Mouse (Mus musculus) liver, postnatal 0 days (tissue): ENCODE results near the gene Ndufs4.

Experiments
- CTCF ChIP-seq: sonication (generic); IDR thresholded peaks from 2 replicates; pipeline ENCODE4 v1.5.1; 2016; ENCODE audit warnings: antibody characterized with exemption, low read depth
- EP300 ChIP-seq: IDR thresholded peaks from 2 replicates; pipeline ENCODE4 v1.6.1; 2016; ENCODE audit warnings: antibody characterized with exemption, low read depth, mild to moderate bottlenecking

DNA sequence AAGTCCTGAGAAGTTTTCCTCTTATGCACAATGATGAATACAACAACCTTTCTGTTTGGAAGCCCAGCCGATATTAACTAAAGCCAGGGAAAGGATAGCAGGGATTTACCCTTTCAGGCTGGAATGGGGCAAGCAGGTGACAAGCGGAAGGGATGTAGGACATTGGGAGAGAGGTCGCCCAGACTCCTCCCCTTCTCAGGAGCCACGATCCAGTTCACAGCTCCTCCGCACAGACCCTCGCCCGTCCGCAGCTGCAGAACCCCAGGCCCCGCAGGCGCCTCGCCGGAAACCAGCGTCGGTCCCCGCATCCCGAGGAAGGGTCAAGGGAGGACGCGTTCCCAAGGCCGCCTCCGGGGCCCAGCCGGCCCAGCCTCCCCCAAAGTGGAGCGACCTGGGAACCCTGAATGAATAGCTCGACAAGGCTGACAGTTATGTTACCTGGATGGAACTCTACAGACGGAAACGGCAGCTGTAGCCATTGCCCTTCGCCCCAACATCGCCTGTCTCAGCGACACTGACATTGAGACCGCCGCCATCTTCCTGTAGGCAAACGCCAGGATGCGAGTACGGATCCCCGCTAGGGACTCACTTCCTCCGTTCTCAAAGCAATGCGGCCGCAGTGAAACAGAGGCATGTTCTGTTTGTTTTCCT is 412 bp downstream of the Ndufs4 start:
- TF ChIP-seq CTCF (no peak), EP300 (no peak)
